Mouse (Mus musculus): ENCODE data around the gene Krtap28-13. TPM values are rescaled to one million over a fixed set of nuclear protein-coding genes. Genes with fewer than 3 reads are reported as not detected.

The Krtap28-13 gene
- total RNA-seq, 2 experiments from 2014 or later, result not detected

DNA sequence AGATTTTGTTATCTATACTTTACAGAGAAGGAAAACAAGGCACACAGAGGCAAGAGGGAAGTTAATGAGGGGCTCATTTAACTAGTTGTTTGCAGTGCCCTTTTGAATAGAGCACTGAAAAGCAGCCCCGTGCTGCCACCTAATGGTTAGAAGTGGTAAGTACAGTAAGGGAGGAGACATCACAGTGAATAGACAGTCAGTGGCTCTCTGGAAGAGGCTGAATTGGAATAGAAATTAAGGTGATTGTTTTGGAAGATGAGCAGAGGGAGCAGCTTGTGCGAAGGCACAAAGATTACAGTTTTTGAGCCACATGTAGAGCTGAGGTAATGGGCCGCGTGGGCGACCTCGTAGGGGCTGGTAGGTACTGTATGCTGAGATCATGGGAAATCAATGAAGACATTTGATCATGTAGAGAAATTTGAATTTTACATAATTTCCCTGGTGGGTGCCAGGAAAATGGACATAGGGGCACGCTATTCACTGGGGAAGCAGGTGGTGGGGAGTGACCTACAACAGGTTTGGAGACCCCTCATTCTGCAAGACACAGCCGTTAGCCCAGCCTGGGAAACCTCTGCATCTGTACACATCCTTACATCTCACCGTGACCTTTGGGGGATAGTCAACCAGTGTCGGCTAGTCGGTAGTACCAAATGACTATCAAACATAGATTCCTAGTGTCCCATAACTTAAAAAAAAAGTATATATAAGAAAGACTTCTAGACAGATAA is 15.6 kb downstream of the Krtap28-13 start:
- intact Hi-C loops (cut with DNase I), result loop anchor here (2.0 to 10.0 kb wide), 2 partner anchors 290 to 522 kb away; no protein-coding TSS in a partner anchor
- DNase-seq (ENCODE audit: low spot score in 2 of 2), result peak; percentile 57 to 64

DNA sequence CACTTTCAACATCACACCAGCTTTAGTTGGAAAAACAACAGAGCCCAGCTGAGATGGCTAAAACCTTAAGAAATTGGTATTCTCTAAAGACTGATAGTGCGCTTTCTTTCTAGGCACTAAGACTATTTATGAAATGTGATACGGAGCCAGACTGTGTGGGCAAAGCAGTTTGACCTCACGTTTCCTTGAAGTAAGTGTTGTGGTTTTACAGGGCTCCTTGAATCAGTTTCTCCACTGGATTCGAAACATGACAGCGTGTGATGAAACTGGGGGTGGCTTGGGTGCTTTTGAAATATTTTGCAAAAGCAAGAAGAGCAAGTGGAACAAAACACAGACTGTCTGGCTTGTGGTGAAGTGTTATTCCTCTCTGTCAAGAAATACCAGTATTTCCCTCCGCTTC is 16.3 kb downstream of the Krtap28-13 start:
- intact Hi-C loops (cut with DNase I), result loop anchor here (2.0 to 10.0 kb wide), 2 partner anchors 290 to 522 kb away; no protein-coding TSS in a partner anchor
- DNase-seq (ENCODE audit: low spot score in 2 of 2), result peak in 1 of 2 experiments; percentile 25

DNA sequence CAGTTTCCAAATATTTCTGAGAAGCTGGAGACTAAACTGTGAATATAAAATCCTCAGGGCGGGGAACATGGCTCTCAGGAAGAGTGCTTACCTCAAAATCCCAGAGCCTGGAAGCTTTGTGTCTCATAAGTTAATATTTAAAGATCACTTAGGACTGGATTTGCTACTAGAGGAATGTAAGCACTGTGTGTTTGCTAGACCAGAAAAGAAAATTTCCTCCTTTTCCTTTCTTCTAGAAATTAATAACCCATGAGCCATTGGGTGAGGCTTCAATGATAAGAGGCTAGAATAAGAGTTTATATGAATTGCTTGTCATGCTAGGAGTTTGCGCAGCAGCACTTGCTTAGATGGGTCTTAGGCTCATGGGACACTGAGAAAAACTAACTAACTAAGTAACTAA is 24.1 kb downstream of the Krtap28-13 start:
- intact Hi-C loops (cut with DNase I), result no loop called here
- DNase-seq (ENCODE audit: low spot score in 2 of 2), result no peak

DNA sequence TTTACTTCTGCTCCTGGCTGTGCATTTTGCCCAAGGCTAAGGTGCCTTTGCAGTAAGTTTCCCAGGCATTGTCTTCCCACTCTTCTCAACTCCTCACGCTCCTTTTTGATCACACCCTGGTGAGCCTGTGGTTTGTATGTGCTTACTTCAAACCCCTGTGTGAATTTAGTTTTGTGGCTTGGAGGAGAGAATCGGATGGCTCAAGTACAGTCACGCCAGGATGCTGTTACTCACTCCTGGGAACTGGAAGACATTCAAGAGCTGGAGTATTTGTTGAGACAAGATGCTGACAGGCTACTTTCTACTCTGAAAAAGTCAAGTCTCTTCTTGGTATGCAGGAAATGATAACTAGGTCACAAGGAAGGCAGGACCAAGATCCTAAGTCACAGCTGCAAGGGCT is 30.5 kb downstream of the Krtap28-13 start:
- no peak for DNase-seq (ENCODE audit: low spot score in 2 of 2)
- intact Hi-C loops (cut with DNase I), result no loop called here

DNA sequence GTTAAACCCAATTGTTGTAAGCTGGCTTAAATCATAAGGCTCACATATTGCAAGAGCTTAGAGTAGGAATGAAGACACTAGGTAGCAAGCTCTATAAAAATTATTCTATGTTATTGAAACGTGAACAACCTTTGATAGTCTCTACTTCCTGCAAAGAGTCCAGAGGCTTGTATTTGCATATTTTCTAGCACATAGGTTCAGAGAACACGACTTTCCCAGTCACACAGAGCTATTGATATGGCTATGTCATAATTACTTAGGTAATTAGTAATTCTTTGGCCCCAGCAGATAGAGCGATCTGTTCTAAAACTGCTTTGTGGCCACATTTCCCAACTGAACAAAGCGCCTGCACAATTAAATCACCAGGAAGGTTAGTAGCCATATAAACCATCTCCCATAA is 36.2 kb downstream of the Krtap28-13 start:
- DNase-seq (ENCODE audit: low spot score in 2 of 2), result no peak
- intact Hi-C loops (cut with DNase I), result no loop called here

DNA sequence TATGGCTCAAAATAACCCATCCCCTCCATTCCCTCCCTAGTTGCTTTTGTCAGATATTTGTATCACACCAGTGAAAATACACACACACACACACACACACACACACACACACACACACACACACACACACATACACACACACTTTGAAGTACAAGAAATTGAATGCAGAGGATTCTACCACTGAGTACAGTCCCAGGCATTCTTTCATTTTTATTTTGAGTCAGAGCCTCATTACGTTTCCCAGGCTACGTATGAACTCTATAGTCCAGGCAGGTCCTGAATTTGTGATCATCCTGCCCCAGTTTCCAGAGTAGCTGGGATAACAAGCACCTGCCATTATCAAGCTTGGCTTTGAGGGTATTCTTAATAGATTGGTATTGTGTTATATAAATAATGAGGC is 38.4 kb downstream of the Krtap28-13 start:
- DNase-seq (ENCODE audit: low spot score in 2 of 2), result no peak
- intact Hi-C loops (cut with DNase I), result no loop called here

DNA sequence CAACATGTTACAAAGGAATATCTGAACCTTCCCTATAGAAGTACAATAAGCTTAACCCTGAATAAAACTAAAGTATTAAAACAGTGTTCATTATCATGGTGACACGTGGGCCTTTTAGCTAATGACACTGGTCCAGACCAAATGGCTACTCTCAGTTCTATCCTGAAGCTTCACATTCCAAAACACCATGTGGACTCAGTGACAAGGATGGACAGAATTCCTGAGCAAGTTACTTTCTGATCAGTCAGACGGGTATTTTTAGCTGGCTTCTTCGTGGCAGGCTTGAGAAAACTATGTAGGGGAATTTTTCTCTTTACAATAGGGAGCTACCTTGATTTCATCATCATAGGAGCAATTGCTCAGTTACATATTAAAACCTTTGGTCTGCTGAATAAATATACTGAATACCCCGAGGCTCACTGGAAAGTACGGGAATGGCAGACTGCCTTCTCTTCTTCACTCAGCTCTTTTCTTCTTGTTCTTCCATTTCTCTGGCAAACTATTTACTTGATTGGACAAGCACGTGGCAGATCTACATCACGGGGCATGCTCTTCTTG is 38.9 kb downstream of the Krtap28-13 start:
- intact Hi-C loops (cut with DNase I), result no loop called here
- no peak for DNase-seq (ENCODE audit: low spot score in 2 of 2)

DNA sequence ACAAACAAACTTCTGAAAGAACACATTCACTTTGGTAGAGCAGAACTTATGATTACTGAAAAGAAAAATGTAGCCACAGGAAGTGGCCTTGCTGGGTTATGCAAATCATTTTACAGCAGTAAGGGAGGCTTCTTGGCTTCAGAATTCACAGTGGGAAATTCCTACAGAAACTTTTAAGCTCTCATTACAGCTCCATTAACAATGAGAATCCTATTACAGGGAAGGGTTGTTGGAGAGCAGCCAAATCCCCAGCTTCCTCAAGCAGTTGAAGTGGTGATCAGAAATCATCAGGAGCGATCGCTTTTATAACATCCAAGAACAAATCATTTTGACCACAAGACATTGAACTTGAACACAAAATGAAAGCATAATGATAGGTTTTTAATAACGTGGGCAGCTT is 41.2 kb downstream of the Krtap28-13 start:
- DNase-seq (ENCODE audit: low spot score in 2 of 2), result no peak
- intact Hi-C loops (cut with DNase I), result no loop called here

DNA sequence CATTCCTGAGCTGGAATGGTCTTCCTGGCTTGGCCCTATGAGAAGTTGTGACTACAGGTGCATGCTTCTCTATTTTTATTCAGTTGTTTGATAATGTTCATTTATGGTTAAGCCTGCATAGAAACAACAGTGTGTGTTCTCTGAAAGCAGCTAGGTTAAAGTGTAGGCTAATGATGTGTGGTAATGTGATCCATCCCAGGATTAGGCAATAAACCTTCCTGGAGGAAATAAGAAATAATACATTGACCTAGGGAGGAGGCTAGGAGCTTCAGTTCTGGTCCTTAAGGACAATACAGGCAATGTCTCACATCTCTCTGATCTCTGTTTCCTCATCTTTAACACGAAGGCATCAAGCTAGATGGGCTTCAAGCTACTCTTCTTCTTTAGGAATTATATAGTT is 44.7 kb downstream of the Krtap28-13 start:
- no peak for DNase-seq (ENCODE audit: low spot score in 2 of 2)
- intact Hi-C loops (cut with DNase I), result no loop called here

DNA sequence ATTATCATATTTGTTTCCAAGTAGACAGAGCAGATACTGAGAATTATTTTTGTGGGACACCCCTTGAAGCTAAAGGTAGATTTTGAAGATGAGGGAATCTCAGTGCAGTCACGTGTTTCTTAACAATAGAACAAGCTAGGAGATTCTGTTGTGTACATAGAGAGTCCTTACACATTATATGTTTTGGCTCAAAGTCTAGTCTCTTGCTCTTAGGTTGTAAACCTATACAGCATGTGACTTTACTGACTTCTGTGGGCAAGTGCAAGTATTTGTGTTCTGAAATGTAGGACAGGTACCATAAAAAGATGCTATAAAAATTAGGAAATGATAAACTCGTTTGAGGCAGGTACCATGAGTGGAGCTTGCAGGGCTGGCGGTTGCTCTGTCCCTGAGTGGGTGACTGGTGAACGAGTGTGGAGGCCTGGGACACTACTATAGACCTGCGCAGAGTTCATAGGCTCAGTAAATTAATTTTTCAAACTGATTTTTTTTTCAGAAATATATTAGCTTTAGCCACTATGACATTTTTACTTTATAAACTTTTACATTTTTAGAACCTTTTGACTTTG is 46.8 kb downstream of the Krtap28-13 start:
- no peak for DNase-seq (ENCODE audit: low spot score in 2 of 2)
- intact Hi-C loops (cut with DNase I), result no loop called here

DNA sequence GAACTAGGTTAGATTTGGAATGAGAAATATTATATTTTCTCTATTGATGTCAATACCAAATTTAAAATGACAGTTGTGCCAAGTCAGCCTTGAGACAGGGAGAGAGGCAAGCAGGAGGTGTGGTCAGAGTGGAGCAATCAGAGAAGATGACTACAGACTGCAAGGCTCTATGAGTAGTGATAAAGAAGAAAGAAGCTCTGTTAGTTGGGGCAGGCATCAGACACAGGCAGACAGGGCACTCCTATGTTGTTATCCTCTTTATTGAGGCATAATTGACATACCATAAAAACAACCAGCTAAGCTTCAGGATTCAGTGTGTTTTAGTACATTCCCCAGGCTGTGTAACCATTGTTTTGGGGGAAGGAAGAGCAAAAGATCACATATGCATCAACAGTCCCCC is 50.3 kb downstream of the Krtap28-13 start:
- no peak for DNase-seq (ENCODE audit: low spot score in 2 of 2)
- intact Hi-C loops (cut with DNase I), result no loop called here

Other genes with a start within 250 kb of the Krtap28-13 start
- gene Agfg1, start 221.4 kb upstream of the Krtap28-13 start, total RNA-seq (2021), result 10 to 100 TPM; 81.8 to 90.3 TPM
- not detected for gene A030005L19Rik, start 147.6 kb upstream of the Krtap28-13 start, total RNA-seq (2021)
- gene A030014E15Rik, start 136.0 kb upstream of the Krtap28-13 start, total RNA-seq (2021), result not detected
- gene Gm6217, start 129.5 kb upstream of the Krtap28-13 start, total RNA-seq (2021), result not detected
- gene A030003K21Rik, start 117.5 kb upstream of the Krtap28-13 start, total RNA-seq (2021), result not detected
- not detected for gene Gm7544, start 104.9 kb upstream of the Krtap28-13 start, total RNA-seq (2021)
- not detected for gene Gm47955, start 100.6 kb upstream of the Krtap28-13 start, total RNA-seq (2021)
- gene Gm47959, start 60.4 kb upstream of the Krtap28-13 start, total RNA-seq (2021), result not detected
- 1 to 10 TPM; 2.1 to 2.5 TPM for gene Slc19a3, start 22.5 kb upstream of the Krtap28-13 start, total RNA-seq (2021)
- not detected for gene Krtap28-10, start 18.4 kb upstream of the Krtap28-13 start, total RNA-seq (2021)
- not detected for gene Gm47969, start 16.0 kb upstream of the Krtap28-13 start, total RNA-seq (2021)
- not detected for gene A030005K14Rik, start 1.6 kb upstream of the Krtap28-13 start, total RNA-seq (2021)
- not detected for gene Ccl20, start 55.8 kb downstream of the Krtap28-13 start, total RNA-seq (2021)
- gene Daw1, start 98.8 kb downstream of the Krtap28-13 start, total RNA-seq (2021), result under 1 TPM; 0.46 to 0.53 TPM

Measured in left cerebral cortex, postnatal 14 days (tissue).